Mouse (Mus musculus) myocyte (in vitro differentiated cells): ENCODE data around the gene Pard3.

Experiments used
- E2F4 ChIP-seq: IDR thresholded peaks from one replicate; pipeline ENCODE4 v1.6.1; 2011; ENCODE audit warnings: mild to moderate bottlenecking, control low read depth, moderate library complexity; ENCODE audit not compliant: insufficient read depth
- MAX ChIP-seq: IDR thresholded peaks from one replicate; pipeline ENCODE4 v1.6.1; 2011; ENCODE audit warnings: low read depth, mild to moderate bottlenecking, control low read depth
- POLR2A ChIP-seq: IDR thresholded peaks from one replicate; pipeline ENCODE4 v1.6.1; 2011; ENCODE audit warnings: low read depth, mild to moderate bottlenecking, control low read depth, moderate library complexity; ENCODE audit not compliant: insufficient read length
- POLR2AphosphoS2 ChIP-seq: IDR thresholded peaks from one replicate; pipeline ENCODE4 v1.6.1; 2011; ENCODE audit warnings: low read depth, control low read depth; ENCODE audit not compliant: insufficient read length
- TCF12 ChIP-seq: IDR thresholded peaks from one replicate; pipeline ENCODE4 v1.6.1; 2011; ENCODE audit warnings: mild to moderate bottlenecking, control low read depth; ENCODE audit not compliant: poor library complexity, insufficient read depth, severe bottlenecking

GRCm38 (mm10) chr8:127411190-127411848, 347.6 kb downstream of the Pard3 start:
- TF ChIP-seq POLR2AphosphoS2 (no peak), POLR2A (no peak), TCF12 (no peak), MAX (no peak), E2F4 (no peak)
